Mouse (Mus musculus) erythroblast, embryonic 14.5 days (primary cell): Measurements from ENCODE around the gene Timp2.
"Not testable (repeated sequence)": the region's sequence is repeated elsewhere in the genome, so short reads cannot be mapped to it uniquely, and the experiment has no call there.

Experiments
- GATA1 ChIP-seq: IDR thresholded peaks from 2 replicates; pipeline ENCODE4 v1.6.1; 2012; ENCODE audit warnings: low read length, inconsistent platforms, mixed read lengths
- TAL1 ChIP-seq: IDR thresholded peaks from 3 replicates; pipeline ENCODE4 v1.6.1; 2012; ENCODE audit warnings: low read length, inconsistent platforms, mixed read lengths

- not testable (repeated sequence) for TF ChIP-seq GATA1, TAL1
Observed at GRCm38 (mm10) chr11:118387816-118388215, 32.3 kb upstream of the Timp2 start.
